Mouse (Mus musculus) olfactory bulb, adult 2 months (tissue): Measurements from ENCODE around the gene Smarcd3.

Source experiments
- CTCF ChIP-seq: fragments of 200-500 bp; IDR thresholded peaks from 2 replicates; pipeline ENCODE4 v1.5.1; 2012; ENCODE audit warnings: low read depth, mild to moderate bottlenecking, low read length, moderate library complexity; ENCODE audit not compliant: insufficient read depth
- POLR2A ChIP-seq: fragments of 200-500 bp; IDR thresholded peaks from 2 replicates; pipeline ENCODE4 v1.6.1; 2012; ENCODE audit warnings: mild to moderate bottlenecking, low read depth, low read length, moderate library complexity; ENCODE audit not compliant: insufficient read depth

DNA sequence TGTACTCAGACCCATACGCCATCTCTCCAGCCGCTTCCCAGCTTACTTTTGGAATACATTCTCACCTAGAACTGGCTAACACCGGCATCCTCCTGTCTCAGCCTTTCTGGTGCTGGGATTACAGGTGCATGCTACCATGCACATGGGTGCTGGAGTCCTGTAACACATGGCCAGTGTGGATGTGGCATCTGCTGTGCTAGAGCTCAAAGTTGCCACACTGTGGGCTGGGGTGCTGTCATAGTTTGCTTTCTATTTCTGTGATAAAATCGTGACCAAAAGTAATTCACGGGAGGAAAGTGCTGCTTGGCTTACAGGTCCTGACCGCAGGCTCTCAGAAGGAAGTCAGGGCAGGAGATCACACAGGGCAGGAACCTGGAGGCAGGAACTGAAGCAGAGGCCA lies 30.3 kb upstream of the Smarcd3 start:
- TF ChIP-seq POLR2A (no peak), CTCF (no peak)
